Mouse (Mus musculus): ENCODE measurements at regions not wholly inside any gene's neighbourhood (a gene's known extent, or its start where the extent isn't known, plus 50 kb on each side); places are given as distances from the start of the nearest gene placed in this dataset.

- H3K27me3 ChIP-seq (replicated peaks), result no peaks in the 10 kb centered on the region
- H3K4me1 ChIP-seq, result no peaks in the 10 kb centered on the region
- H3K36me3 ChIP-seq, result no peaks in the 10 kb centered on the region
- H3K4me2 ChIP-seq, result no peak overlapping the region
- H3K4me3 ChIP-seq (replicated peaks), result no peak overlapping the region
- no peaks in the 10 kb centered on the region for H3K9me3 ChIP-seq (replicated peaks)
- 88% methylated on average over 3 of the region's 3 CpGs for WGBS
- no peak overlapping the region for H3K27ac ChIP-seq (replicated peaks)
- H3K9ac ChIP-seq (replicated peaks), result no peak overlapping the region
- ATAC-seq (ENCODE audit: low FRiP score), result no peak
Observed at GRCm38 (mm10) chr13:112015083-112015482, 206.3 kb upstream of the Map3k1 start.

GRCm38 (mm10) chr13:112016280-112016679 lies 207.5 kb upstream of the Map3k1 start:
- no peak for ATAC-seq (ENCODE audit: low FRiP score)
- Histone ChIP-seq H3K9me3 (replicated peaks) (no peaks in the 10 kb centered on the region), H3K4me1 (no peaks in the 10 kb centered on the region), H3K9ac (replicated peaks) (no peak overlapping the region), H3K4me3 (replicated peaks) (no peak overlapping the region), H3K27me3 (replicated peaks) (no peaks in the 10 kb centered on the region), H3K36me3 (no peaks in the 10 kb centered on the region), H3K4me2 (no peak overlapping the region), H3K27ac (replicated peaks) (no peak overlapping the region)

- 91% methylated on average over 7 of the region's 7 CpGs for WGBS
- H3K4me1 ChIP-seq, result 0 out of 2 replicates have a peak, but pooled peaks cover 4% of the 10 kb centered on the region
- H3K9me3 ChIP-seq (replicated peaks), result no peaks in the 10 kb centered on the region
- H3K36me3 ChIP-seq, result no peaks in the 10 kb centered on the region
- no peak overlapping the region for H3K27ac ChIP-seq (replicated peaks)
- H3K9ac ChIP-seq (replicated peaks), result no peak overlapping the region
- no peak for ATAC-seq (ENCODE audit: low FRiP score)
- no peak overlapping the region for H3K4me2 ChIP-seq
- H3K27me3 ChIP-seq (replicated peaks), result no peaks in the 10 kb centered on the region
- no peak overlapping the region for H3K4me3 ChIP-seq (replicated peaks)
Observed at GRCm38 (mm10) chr13:112018497-112019281, 209.9 kb upstream of the Map3k1 start.

- 94% methylated on average over 5 of the region's 5 CpGs for WGBS
- H3K4me2 ChIP-seq, result no peak overlapping the region
- H3K9me3 ChIP-seq (replicated peaks), result no peaks in the 10 kb centered on the region
- ATAC-seq (ENCODE audit: low FRiP score), result no peak
- no peak overlapping the region for H3K4me3 ChIP-seq (replicated peaks)
- no peak overlapping the region for H3K9ac ChIP-seq (replicated peaks)
- H3K36me3 ChIP-seq, result no peaks in the 10 kb centered on the region
- H3K27me3 ChIP-seq (replicated peaks), result no peaks in the 10 kb centered on the region
- H3K4me1 ChIP-seq, result 0 out of 2 replicates have a peak, but pooled peaks cover 4% of the 10 kb centered on the region
- H3K27ac ChIP-seq (replicated peaks), result no peak overlapping the region
Observed at GRCm38 (mm10) chr13:112019575-112019974, 210.8 kb upstream of the Map3k1 start.

GRCm38 (mm10) chr13:112023171-112023570 lies 214.4 kb upstream of the Map3k1 start:
- Histone ChIP-seq H3K4me1 (0 out of 2 replicates have a peak, but pooled peaks cover 4% of the 10 kb centered on the region), H3K27me3 (replicated peaks) (no peaks in the 10 kb centered on the region), H3K4me3 (replicated peaks) (no peak overlapping the region), H3K4me2 (no peak overlapping the region), H3K9ac (replicated peaks) (no peak overlapping the region), H3K9me3 (replicated peaks) (no peaks in the 10 kb centered on the region), H3K36me3 (no peaks in the 10 kb centered on the region), H3K27ac (replicated peaks) (no peak overlapping the region)
- 40% methylated on average over 4 of the region's 4 CpGs for WGBS
- no peak for ATAC-seq (ENCODE audit: low FRiP score)

GRCm38 (mm10) chr13:112024667-112025585 lies 216.1 kb upstream of the Map3k1 start:
- Histone ChIP-seq H3K4me1 (0 out of 2 replicates have a peak, but pooled peaks cover 4% of the 10 kb centered on the region), H3K27ac (replicated peaks) (no peak overlapping the region), H3K9me3 (replicated peaks) (no peaks in the 10 kb centered on the region), H3K4me3 (replicated peaks) (no peak overlapping the region), H3K27me3 (replicated peaks) (no peaks in the 10 kb centered on the region), H3K9ac (replicated peaks) (no peak overlapping the region), H3K4me2 (no peak overlapping the region), H3K36me3 (no peaks in the 10 kb centered on the region)
- 79% methylated on average over 15 of the region's 15 CpGs for WGBS
- no peak for ATAC-seq (ENCODE audit: low FRiP score)

- no peaks in the 10 kb centered on the region for H3K27me3 ChIP-seq (replicated peaks)
- 0 out of 2 replicates have a peak, but pooled peaks cover 4% of the 10 kb centered on the region for H3K4me1 ChIP-seq
- ATAC-seq (ENCODE audit: low FRiP score), result no peak
- H3K9ac ChIP-seq (replicated peaks), result no peak overlapping the region
- H3K27ac ChIP-seq (replicated peaks), result no peak overlapping the region
- WGBS, result 73% methylated on average over 5 of the region's 5 CpGs
- no peak overlapping the region for H3K4me3 ChIP-seq (replicated peaks)
- no peaks in the 10 kb centered on the region for H3K36me3 ChIP-seq
- no peaks in the 10 kb centered on the region for H3K9me3 ChIP-seq (replicated peaks)
- H3K4me2 ChIP-seq, result no peak overlapping the region
Observed at GRCm38 (mm10) chr13:112025586-112025950, 216.8 kb upstream of the Map3k1 start.

- Histone ChIP-seq H3K9ac (replicated peaks) (no peak overlapping the region), H3K9me3 (replicated peaks) (no peaks in the 10 kb centered on the region), H3K27ac (replicated peaks) (no peak overlapping the region), H3K4me2 (no peak overlapping the region), H3K36me3 (no peaks in the 10 kb centered on the region), H3K27me3 (replicated peaks) (no peaks in the 10 kb centered on the region), H3K4me1 (0 out of 2 replicates have a peak, but pooled peaks cover 4% of the 10 kb centered on the region), H3K4me3 (replicated peaks) (no peak overlapping the region)
- no peak for ATAC-seq (ENCODE audit: low FRiP score)
- WGBS, result 94% methylated on average over 5 of the region's 5 CpGs
Observed at GRCm38 (mm10) chr13:112027736-112028135, 218.9 kb upstream of the Map3k1 start.

- WGBS, result 85% methylated on average over 11 of the region's 11 CpGs
Observed at GRCm38 (mm10) chr13:112031061-112031460, 222.3 kb upstream of the Map3k1 start.

GRCm38 (mm10) chr13:112031631-112032320 lies 223.0 kb upstream of the Map3k1 start:
- no peak overlapping the region for H3K9ac ChIP-seq (replicated peaks)
- H3K4me2 ChIP-seq, result no peak overlapping the region
- no peaks in the 10 kb centered on the region for H3K4me1 ChIP-seq
- H3K27ac ChIP-seq (replicated peaks), result no peak overlapping the region
- H3K36me3 ChIP-seq, result no peaks in the 10 kb centered on the region
- H3K27me3 ChIP-seq (replicated peaks), result no peaks in the 10 kb centered on the region
- H3K9me3 ChIP-seq (replicated peaks), result no peaks in the 10 kb centered on the region
- 89% methylated on average over 24 of the region's 24 CpGs for WGBS
- no peak overlapping the region for H3K4me3 ChIP-seq (replicated peaks)
- ATAC-seq (ENCODE audit: low FRiP score), result no peak

More at GRCm38 (mm10) chr13:112031061-112031460, 222.3 kb upstream of the Map3k1 start:
- no peak overlapping the region for H3K4me3 ChIP-seq (replicated peaks)
- H3K36me3 ChIP-seq, result no peaks in the 10 kb centered on the region
- H3K27me3 ChIP-seq (replicated peaks), result no peaks in the 10 kb centered on the region
- H3K4me2 ChIP-seq, result no peak overlapping the region
- no peak overlapping the region for H3K9ac ChIP-seq (replicated peaks)
- no peaks in the 10 kb centered on the region for H3K4me1 ChIP-seq
- H3K27ac ChIP-seq (replicated peaks), result no peak overlapping the region
- H3K9me3 ChIP-seq (replicated peaks), result no peaks in the 10 kb centered on the region
- no peak for ATAC-seq (ENCODE audit: low FRiP score)

GRCm38 (mm10) chr13:112037731-112038380 lies 229.1 kb upstream of the Map3k1 start:
- no peak overlapping the region for H3K27ac ChIP-seq (replicated peaks)
- H3K4me1 ChIP-seq, result no peaks in the 10 kb centered on the region
- H3K4me2 ChIP-seq, result no peak overlapping the region
- H3K9me3 ChIP-seq (replicated peaks), result no peaks in the 10 kb centered on the region
- WGBS, result 85% methylated on average over 8 of the region's 8 CpGs
- H3K27me3 ChIP-seq (replicated peaks), result no peaks in the 10 kb centered on the region
- H3K9ac ChIP-seq (replicated peaks), result no peak overlapping the region
- H3K36me3 ChIP-seq, result no peaks in the 10 kb centered on the region
- no peak for ATAC-seq (ENCODE audit: low FRiP score)
- H3K4me3 ChIP-seq (replicated peaks), result no peak overlapping the region

All from neural tube, embryonic 15.5 days (tissue).